ENCODE assay signal across 13 mouse cellular contexts in genomic region chr10:5028301-5028700, GRCm38 (mm10).
"Had no signal": no experiment of that assay in that cellular context is flagged by ENCODE, and none has a peak within 500 bp of the region (broad histone marks: within the 10 kb centered on the region; RNA-seq: fewer than 3 reads in every experiment).

No protein-coding gene starts in this region.

- DNase-seq: lung, adult 18-20 months; lung, embryonic 14.5 days; lung, postnatal 10 days; lung, postnatal 4 days; midbrain, embryonic 14.5 days; retina, postnatal 1 day; right cerebral cortex, adult 18-20 months; right cerebral cortex, postnatal 25 days; right cerebral cortex, postnatal 4 days; spleen, adult 18-20 months; thymus, adult 2 months; thymus, postnatal 25 days; thymus, postnatal 4 days had no signal
